Mouse (Mus musculus) C2C12 (cell line): ENCODE measurements around the gene Glycam1.

ENCODE experiments used
- CEBPB ChIP-seq: IDR thresholded peaks from one replicate; pipeline ENCODE4 v1.6.1; 2011; ENCODE audit warnings: low read depth, mild to moderate bottlenecking, control low read depth, moderate library complexity
- CTCF ChIP-seq: IDR thresholded peaks from one replicate; pipeline ENCODE4 v1.5.1; 2011; ENCODE audit not compliant: control insufficient read depth, insufficient read depth, insufficient read length
- FOSL1 ChIP-seq: IDR thresholded peaks from one replicate; pipeline ENCODE4 v1.8.0; 2011; ENCODE audit warnings: mild to moderate bottlenecking, low read length; ENCODE audit not compliant: poor library complexity, insufficient read depth, severe bottlenecking
- MAX ChIP-seq: IDR thresholded peaks from one replicate; pipeline ENCODE4 v1.6.1; 2011; ENCODE audit warnings: mild to moderate bottlenecking, control low read depth
- MYOD1 ChIP-seq: IDR thresholded peaks from one replicate; pipeline ENCODE4 v1.6.1; 2011; ENCODE audit warnings: low read depth; ENCODE audit not compliant: control insufficient read depth, insufficient read length
- USF1 ChIP-seq: IDR thresholded peaks from one replicate; pipeline ENCODE4 v1.6.1; 2011; ENCODE audit warnings: low read depth, mild to moderate bottlenecking, control low read depth, moderate library complexity

- TF ChIP-seq CTCF (no peak), FOSL1 (no peak), USF1 (no peak), MAX (no peak), MYOD1 (no peak), CEBPB (no peak)
Observed at GRCm38 (mm10) chr15:103522458-103523099, 42.3 kb downstream of the Glycam1 start.
